Comparison of ENCODE assay signal across 8 mouse cellular contexts in genomic region chr14:24358295-24358951, GRCm38 (mm10).
DNase-seq lines count a peak whose midpoint lies in the region; ATAC-seq lines count a peak whose summit lies in the region.

No protein-coding gene starts in this region.

- H3K4me1 ChIP-seq in forebrain, embryonic 11.5 days (replicated peaks; ENCODE audit: control insufficient read depth, insufficient read depth, low read length), result no peaks in the 10 kb centered on the region
- no peaks in the 10 kb centered on the region for H3K4me1 ChIP-seq in forebrain, embryonic 13.5 days
- H3K4me1 ChIP-seq in liver, embryonic 13.5 days (replicated peaks), result no peaks in the 10 kb centered on the region

- no peak overlapping the region for H3K4me3 ChIP-seq in forebrain, embryonic 11.5 days (ENCODE audit: low read depth, low read length)
- no peak overlapping the region for H3K4me3 ChIP-seq in forebrain, embryonic 13.5 days
- H3K4me3 ChIP-seq in liver, embryonic 13.5 days (replicated peaks), result no peak overlapping the region

- no peak overlapping the region for H3K4me2 ChIP-seq in forebrain, embryonic 11.5 days (ENCODE audit: low read depth, low read length, severe bottlenecking)
- H3K4me2 ChIP-seq in forebrain, embryonic 13.5 days, result no peak overlapping the region
- no peak overlapping the region for H3K4me2 ChIP-seq in liver, embryonic 13.5 days

- H3K36me3 ChIP-seq in forebrain, embryonic 11.5 days (ENCODE audit: control insufficient read depth, insufficient read depth, low read length), result no peaks in the 10 kb centered on the region
- H3K36me3 ChIP-seq in forebrain, embryonic 13.5 days (ENCODE audit: poor library complexity, severe bottlenecking), result no peaks in the 10 kb centered on the region
- no peaks in the 10 kb centered on the region for H3K36me3 ChIP-seq in liver, embryonic 13.5 days

- H3K9ac ChIP-seq in forebrain, embryonic 11.5 days (ENCODE audit: low read length), result no peak overlapping the region
- no peak overlapping the region for H3K9ac ChIP-seq in forebrain, embryonic 13.5 days
- no peak overlapping the region for H3K9ac ChIP-seq in liver, embryonic 13.5 days

- peak; percentile 83 for DNase-seq in forebrain, embryonic 11.5 days (ENCODE audit: low spot score)
- DNase-seq in ovary, adult 18-20 months (ENCODE audit: low spot score), result peak; percentile 9
- no peak for DNase-seq in ovary, postnatal 10 days (ENCODE audit: low spot score)
- peak; percentile 19 for DNase-seq in cerebellum, adult 8-10 months
- peak; percentile 9 to 31 for DNase-seq in heart, postnatal 36 days
- DNase-seq in liver, embryonic 13.5 days, result peak; percentile 1
- DNase-seq in spleen, postnatal 36 days (ENCODE audit: low spot score in 2 of 2), result peak; percentile 2 to 9

- H3K27ac ChIP-seq in forebrain, embryonic 11.5 days (ENCODE audit: low read depth, low read length), result no peak overlapping the region
- no peak overlapping the region for H3K27ac ChIP-seq in forebrain, embryonic 13.5 days
- no peak overlapping the region for H3K27ac ChIP-seq in liver, embryonic 13.5 days

- H3K27me3 ChIP-seq in forebrain, embryonic 11.5 days (ENCODE audit: control insufficient read depth, insufficient read depth, low read length), result no peaks in the 10 kb centered on the region
- H3K27me3 ChIP-seq in forebrain, embryonic 13.5 days, result no peaks in the 10 kb centered on the region
- no peaks in the 10 kb centered on the region for H3K27me3 ChIP-seq in liver, embryonic 13.5 days

- H3K9me3 ChIP-seq in forebrain, embryonic 11.5 days (ENCODE audit: control insufficient read depth, low read length), result no peaks in the 10 kb centered on the region
- no peaks in the 10 kb centered on the region for H3K9me3 ChIP-seq in forebrain, embryonic 13.5 days (replicated peaks)
- no peaks in the 10 kb centered on the region for H3K9me3 ChIP-seq in liver, embryonic 13.5 days (replicated peaks)

- ATAC-seq in forebrain, embryonic 11.5 days (replicated peaks; ENCODE audit: low FRiP score), result no peak
- no peak for ATAC-seq in forebrain, embryonic 13.5 days
- no peak for ATAC-seq in liver, embryonic 13.5 days (ENCODE audit: low read depth)

- intact Hi-C loops in heart, postnatal 36 days (cut with DNase I), result no loop called here

- WGBS in forebrain, embryonic 11.5 days, result 56% methylated on average over 22 of the region's 22 CpGs
- 59% methylated on average over 22 of the region's 22 CpGs for WGBS in forebrain, embryonic 13.5 days
- 47% methylated on average over 22 of the region's 22 CpGs for WGBS in liver, embryonic 13.5 days (ENCODE audit: insufficient replicate concordance)
